Mouse (Mus musculus) kidney, embryonic 14.5 days (tissue): ENCODE measurements around the gene Elavl1. TPM values are rescaled to one million over a fixed set of nuclear protein-coding genes. Genes with fewer than 3 reads are reported as not detected.
"Not testable (repeated sequence)": the region's sequence is repeated elsewhere in the genome, so short reads cannot be mapped to it uniquely, and the experiment has no call there.

Source experiments
- ATAC-seq: fragments of 200-750 bp; cut with Nextera tagmentation; 2 replicates; pipeline ENCODE4 v1.8.0; 2017; ENCODE audit warnings: moderate number of reproducible peaks, mild to moderate bottlenecking, moderate TSS enrichment, moderate library complexity; ENCODE audit not compliant: low FRiP score, low TSS enrichment
- H3K27ac ChIP-seq: fragments of 300-500 bp; sonication (generic); 2 replicates; pipeline ENCODE4 v1.5.1; 2014; ENCODE audit warnings: low read depth, mild to moderate bottlenecking, low read length, moderate library complexity, mixed read lengths
- H3K27me3 ChIP-seq: fragments of 300-500 bp; sonication (generic); 2 replicates; pipeline ENCODE4 v1.6.1; 2014; ENCODE audit warnings: mild to moderate bottlenecking, low read length; ENCODE audit not compliant: control insufficient read depth, insufficient read depth
- H3K36me3 ChIP-seq: fragments of 300-500 bp; sonication (generic); 2 replicates; pipeline ENCODE4 v1.6.1; 2014; ENCODE audit warnings: low read length, mixed read lengths; ENCODE audit not compliant: control insufficient read depth, insufficient read depth
- H3K4me1 ChIP-seq: fragments of 300-500 bp; sonication (generic); 2 replicates; pipeline ENCODE4 v1.6.1; 2014; ENCODE audit warnings: low read length, mixed read lengths; ENCODE audit not compliant: control insufficient read depth, insufficient read depth
- H3K4me2 ChIP-seq: fragments of 300-500 bp; sonication (generic); replicated peaks from 2 replicates; pipeline ENCODE4 v1.6.1; 2014; ENCODE audit warnings: low read depth, mild to moderate bottlenecking, low read length
- H3K4me3 ChIP-seq: fragments of 300-500 bp; sonication (generic); 2 replicates; pipeline ENCODE4 v1.5.1; 2014; ENCODE audit warnings: mild to moderate bottlenecking, low read length
- H3K9ac ChIP-seq: fragments of 300-500 bp; sonication (generic); 2 replicates; pipeline ENCODE4 v1.6.1; 2014; ENCODE audit warnings: low read depth, mild to moderate bottlenecking, low read length, moderate library complexity
- H3K9me3 ChIP-seq: fragments of 300-500 bp; sonication (generic); 2 replicates; pipeline ENCODE4 v1.6.1; 2016; ENCODE audit warnings: low read length; ENCODE audit not compliant: control insufficient read depth
- WGBS: fragments of 180-500 bp; shearing (Covaris S2); extraction: QIAGEN DNeasy Blood & Tissue Kit; methylation state at CpG from one replicate; pipeline ENCODE4 v1.1.7; 2014; 5-methylcytosine and 5-hydroxymethylcytosine counted together
- polyA plus RNA-seq: library from polyadenylated mRNA; unstranded; fragments of >200 nt; fragmentation: Nextera tagmentation; extraction: Ambion mirVana; gene quantifications from 2 replicates; pipeline ENCODE4 v1.2.1, GENCODE M21; 2014

Gene Elavl1
- polyA plus RNA-seq, 1 experiment from 2014 or later: 312 TPM

- peaks cover 64% of the 10 kb centered on the region for H3K36me3 ChIP-seq
- peak overlapping the region; percentile 87 for H3K9ac ChIP-seq
Observed at GRCm38 (mm10) chr8:4258233-4258632, 67.0 kb downstream of the Elavl1 start.

GRCm38 (mm10) chr8:4257350-4257749, 67.9 kb downstream of the Elavl1 start:
- Histone ChIP-seq H3K27ac (no peak overlapping the region), H3K36me3 (peaks cover 55% of the 10 kb centered on the region), H3K9ac (peak overlapping the region; percentile 87; the same call in 1 of the 2 replicates), H3K4me1 (peaks cover 25% of the 10 kb centered on the region), H3K27me3 (no peaks in the 10 kb centered on the region), H3K4me3 (peak overlapping the region; percentile 57; the same call in 1 of the 2 replicates), H3K9me3 (no peaks in the 10 kb centered on the region), H3K4me2 (peak overlapping the region; percentile 70)
- WGBS: 79% methylated on average over 4 of the region's 4 CpGs
- ATAC-seq: no peak

More at GRCm38 (mm10) chr8:4258233-4258632, 67.0 kb downstream of the Elavl1 start:
- H3K9me3 ChIP-seq: no peaks in the 10 kb centered on the region
- H3K27me3 ChIP-seq: no peaks in the 10 kb centered on the region
- H3K4me2 ChIP-seq: peak overlapping the region; percentile 70
- H3K4me3 ChIP-seq: peak overlapping the region; percentile 57
- peak overlapping the region; percentile 24; the same call in 1 of the 2 replicates for H3K27ac ChIP-seq
- WGBS: 2% methylated on average over 35 of the region's 35 CpGs
- H3K4me1 ChIP-seq: peaks cover 25% of the 10 kb centered on the region
- peak; percentile 61 for ATAC-seq

GRCm38 (mm10) chr8:4256911-4257310, 68.3 kb downstream of the Elavl1 start:
- Histone ChIP-seq H3K36me3 (peaks cover 51% of the 10 kb centered on the region), H3K27ac (no peak overlapping the region), H3K4me1 (peaks cover 25% of the 10 kb centered on the region), H3K27me3 (no peaks in the 10 kb centered on the region), H3K9ac (no peak overlapping the region), H3K4me2 (0 out of 2 replicates have a peak overlapping the region, but pooled peaks have one; percentile 15), H3K4me3 (no peak overlapping the region), H3K9me3 (no peaks in the 10 kb centered on the region)
- no peak for ATAC-seq
- 72% methylated on average over 4 of the region's 4 CpGs for WGBS

- Histone ChIP-seq H3K4me1 (peaks cover 25% of the 10 kb centered on the region), H3K36me3 (peaks cover 36% of the 10 kb centered on the region)
- not testable (repeated sequence) for H3K4me2 ChIP-seq, ATAC-seq, H3K9ac ChIP-seq, H3K27me3 ChIP-seq, H3K27ac ChIP-seq, H3K4me3 ChIP-seq, H3K9me3 ChIP-seq
- WGBS: 89% methylated on average over 7 of the region's 7 CpGs
Observed at GRCm38 (mm10) chr8:4255471-4255870, 69.7 kb downstream of the Elavl1 start.

- no peak overlapping the region for H3K27ac ChIP-seq
- peak overlapping the region; percentile 58 for H3K4me2 ChIP-seq
- H3K4me3 ChIP-seq: peak overlapping the region; percentile 91
- H3K27me3 ChIP-seq: no peaks in the 10 kb centered on the region
- WGBS: 62% methylated on average over 6 of the region's 6 CpGs
- H3K4me1 ChIP-seq: peaks cover 21% of the 10 kb centered on the region
- peak overlapping the region; percentile 88; the same call in 1 of the 2 replicates for H3K9ac ChIP-seq
- H3K36me3 ChIP-seq: peaks cover 26% of the 10 kb centered on the region
- no peak for ATAC-seq
- no peaks in the 10 kb centered on the region for H3K9me3 ChIP-seq
Observed at GRCm38 (mm10) chr8:4254001-4254400, 71.2 kb downstream of the Elavl1 start.

GRCm38 (mm10) chr8:4252934-4253841, 72.0 kb downstream of the Elavl1 start, which contains the start of gene Snapc2:
Snapc2 (plus strand) TSS chr8:4253080.
- Histone ChIP-seq H3K36me3 (peaks cover 30% of the 10 kb centered on the region), H3K4me2 (peak within 1 kb of the TSS; percentile 58), H3K4me3 (peak within 1 kb of the TSS; percentile 91), H3K27me3 (no peaks in the 10 kb centered on the region), H3K4me1 (peaks cover 21% of the 10 kb centered on the region), H3K9me3 (no peaks in the 10 kb centered on the region), H3K9ac (peak within 1 kb of the TSS; percentile 88), H3K27ac (peak within 1 kb of the TSS; percentile 87)
- peak; percentile 89 for ATAC-seq
- under 1% methylated on average over 69 of the region's 69 CpGs for WGBS

GRCm38 (mm10) chr8:4252116-4252760, 73.0 kb downstream of the Elavl1 start:
- WGBS: 49% methylated on average over 8 of the region's 8 CpGs
- no peak overlapping the region for H3K27ac ChIP-seq

GRCm38 (mm10) chr8:4250306-4250970, 74.8 kb downstream of the Elavl1 start:
- Histone ChIP-seq H3K9me3 (no peaks in the 10 kb centered on the region), H3K4me2 (no peak overlapping the region), H3K9ac (no peak overlapping the region), H3K36me3 (peaks cover 42% of the 10 kb centered on the region), H3K27me3 (no peaks in the 10 kb centered on the region), H3K4me3 (no peak overlapping the region), H3K4me1 (peaks cover 9% of the 10 kb centered on the region), H3K27ac (no peak overlapping the region)
- peak; percentile 26; the same call in 1 of the 2 replicates for ATAC-seq
- 40% methylated on average over 26 of the region's 26 CpGs for WGBS

More at GRCm38 (mm10) chr8:4252116-4252760, 73.0 kb downstream of the Elavl1 start:
- Histone ChIP-seq H3K9ac (0 out of 2 replicates have a peak overlapping the region, but pooled peaks have one; percentile 88), H3K4me3 (peak overlapping the region; percentile 91), H3K9me3 (no peaks in the 10 kb centered on the region), H3K4me2 (peak overlapping the region; percentile 58), H3K27me3 (no peaks in the 10 kb centered on the region), H3K4me1 (peaks cover 12% of the 10 kb centered on the region), H3K36me3 (peaks cover 39% of the 10 kb centered on the region)
- no peak for ATAC-seq
